Mouse (Mus musculus): ENCODE data around the gene Nrp2.

Nrp2 gene

GRCm38 (mm10) chr1:62782573-62782972 is 79.5 kb downstream of the Nrp2 start:
- CTCF ChIA-PET = no interaction called here

- CTCF ChIA-PET = no interaction called here
Observed at GRCm38 (mm10) chr1:62783354-62784083, 80.4 kb downstream of the Nrp2 start.

GRCm38 (mm10) chr1:62784084-62784392 is 81.0 kb downstream of the Nrp2 start:
- CTCF ChIA-PET = no interaction called here

GRCm38 (mm10) chr1:62786255-62786654 is 83.2 kb downstream of the Nrp2 start:
- CTCF ChIA-PET = no interaction called here

GRCm38 (mm10) chr1:62787546-62787945 is 84.5 kb downstream of the Nrp2 start:
- CTCF ChIA-PET = interaction anchor here (0.7 kb wide), 1 partner anchor 1165 kb away, joined by 8 read pairs; no protein-coding TSS in a partner anchor

- CTCF ChIA-PET = no interaction called here
Observed at GRCm38 (mm10) chr1:62794223-62794895, 91.3 kb downstream of the Nrp2 start.

- CTCF ChIA-PET = no interaction called here
Observed at GRCm38 (mm10) chr1:62794896-62795255, 91.8 kb downstream of the Nrp2 start.

GRCm38 (mm10) chr1:62795307-62796037 is 92.4 kb downstream of the Nrp2 start:
- CTCF ChIA-PET = no interaction called here

- CTCF ChIA-PET = no interaction called here
Observed at GRCm38 (mm10) chr1:62796038-62796647, 93.1 kb downstream of the Nrp2 start.

- CTCF ChIA-PET = no interaction called here
Observed at GRCm38 (mm10) chr1:62799427-62799826, 96.3 kb downstream of the Nrp2 start.

GRCm38 (mm10) chr1:62800351-62800750 is 97.3 kb downstream of the Nrp2 start:
- CTCF ChIA-PET = no interaction called here

GRCm38 (mm10) chr1:62801429-62801828 is 98.3 kb downstream of the Nrp2 start:
- CTCF ChIA-PET = no interaction called here

- CTCF ChIA-PET = no interaction called here
Observed at GRCm38 (mm10) chr1:62801842-62802241, 98.8 kb downstream of the Nrp2 start.

- CTCF ChIA-PET = no interaction called here
Observed at GRCm38 (mm10) chr1:62803544-62803943, 100.5 kb downstream of the Nrp2 start.

- CTCF ChIA-PET = interaction anchor here (0.7 kb wide), 1 partner anchor 96 kb away, joined by 4 read pairs; no protein-coding TSS in a partner anchor
Observed at GRCm38 (mm10) chr1:62806014-62806413, 102.9 kb downstream of the Nrp2 start.

- CTCF ChIA-PET = no interaction called here
Observed at GRCm38 (mm10) chr1:62808395-62808794, 105.3 kb downstream of the Nrp2 start.

GRCm38 (mm10) chr1:62809601-62810228 is 106.6 kb downstream of the Nrp2 start:
- CTCF ChIA-PET = no interaction called here

- CTCF ChIA-PET = no interaction called here
Observed at GRCm38 (mm10) chr1:62811141-62811540, 108.1 kb downstream of the Nrp2 start.

- CTCF ChIA-PET = no interaction called here
Observed at GRCm38 (mm10) chr1:62812701-62813684, 109.9 kb downstream of the Nrp2 start.

GRCm38 (mm10) chr1:62813938-62814337 is 110.9 kb downstream of the Nrp2 start:
- CTCF ChIA-PET = no interaction called here

GRCm38 (mm10) chr1:62817566-62817965 is 114.5 kb downstream of the Nrp2 start:
- CTCF ChIA-PET = no interaction called here
